Mouse (Mus musculus) fat pad, adult 2 months (tissue): Measurements from ENCODE around the gene Abcb6.
A peak's percentile ranks its signal among the peaks of the same experiment; 100 is the strongest.

Experiments used
- DNase-seq: peaks from one replicate; pipeline ENCODE4 v3.0.0-alpha.2; 2011; ENCODE audit warnings: low read depth, low spot score; ENCODE audit errors: extremely low read depth

The Abcb6 gene

DNA sequence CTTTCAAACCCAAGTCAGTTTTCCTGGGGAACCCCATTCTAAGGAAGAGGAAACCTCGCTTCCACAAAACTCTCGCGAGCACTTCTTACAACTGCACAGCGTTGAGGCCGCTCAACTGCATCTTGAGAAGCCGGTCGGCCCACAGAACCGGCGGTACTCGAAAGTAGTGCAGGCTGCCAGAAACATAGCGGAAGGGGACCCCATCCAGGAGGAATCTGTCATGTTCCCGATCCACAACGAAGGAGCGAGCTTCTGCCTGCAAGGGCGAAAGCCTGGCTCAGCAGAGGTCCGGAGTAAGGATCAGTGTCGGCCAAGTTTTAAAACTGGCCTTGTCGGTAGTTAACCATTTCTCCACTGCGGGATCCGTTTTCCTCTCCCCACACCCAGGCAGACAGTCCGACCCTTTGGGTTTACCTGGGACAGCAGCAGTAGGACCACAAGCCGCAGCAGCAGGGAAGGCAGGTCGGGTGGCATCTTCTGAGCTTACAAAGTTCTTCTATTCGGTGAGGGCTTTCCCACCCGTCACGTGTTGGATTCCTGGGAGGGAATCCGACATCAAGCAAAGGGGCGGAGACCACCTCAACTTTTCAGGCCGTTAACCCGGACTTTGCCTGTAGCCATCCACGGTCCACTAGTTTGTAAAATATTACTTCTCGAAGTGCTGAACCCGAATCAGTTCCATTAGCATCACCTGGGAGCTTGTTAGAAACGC lies 28.9 kb upstream of the Abcb6 start:
- DNase-seq = no peak

DNA sequence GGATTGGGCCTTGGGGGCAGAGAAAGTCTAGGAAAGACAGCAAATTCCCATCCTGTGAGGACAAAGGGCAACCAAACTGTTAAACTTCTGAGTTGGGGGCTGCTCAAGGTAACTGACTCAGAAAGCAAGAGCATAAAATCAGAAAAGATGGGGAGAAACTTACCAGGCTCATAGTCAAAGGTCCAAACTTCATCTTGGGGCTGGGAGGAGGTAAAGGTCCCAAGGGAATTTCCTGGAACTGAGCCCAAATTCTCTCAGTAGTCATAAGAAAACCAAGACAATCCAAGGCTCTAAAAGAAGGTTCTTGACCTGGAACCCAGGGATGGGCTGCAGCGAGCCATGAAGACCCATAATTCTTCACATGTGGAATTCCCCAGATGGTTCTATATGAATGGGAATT lies 21.0 kb upstream of the Abcb6 start:
- DNase-seq = no peak

DNA sequence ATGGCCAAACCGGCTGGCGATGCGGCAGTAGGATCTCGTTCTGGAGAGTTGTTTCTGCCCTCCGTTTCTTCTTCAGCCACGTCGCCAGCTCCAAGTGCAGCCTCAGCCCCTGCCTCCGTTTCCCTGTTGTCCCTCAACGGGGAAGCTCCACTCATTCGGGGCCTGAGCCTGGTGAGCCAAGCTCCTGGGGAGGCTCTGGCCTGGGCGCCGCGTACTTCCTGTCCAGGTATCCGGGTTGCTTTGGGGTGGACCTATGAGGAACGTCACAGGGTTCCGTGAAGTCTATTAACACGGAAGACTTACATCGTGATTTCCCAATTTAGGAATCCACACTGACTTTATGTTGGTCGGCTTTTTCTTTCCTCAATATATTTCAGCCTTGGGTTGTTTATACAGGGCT lies 12.3 kb upstream of the Abcb6 start:
- DNase-seq = no peak

DNA sequence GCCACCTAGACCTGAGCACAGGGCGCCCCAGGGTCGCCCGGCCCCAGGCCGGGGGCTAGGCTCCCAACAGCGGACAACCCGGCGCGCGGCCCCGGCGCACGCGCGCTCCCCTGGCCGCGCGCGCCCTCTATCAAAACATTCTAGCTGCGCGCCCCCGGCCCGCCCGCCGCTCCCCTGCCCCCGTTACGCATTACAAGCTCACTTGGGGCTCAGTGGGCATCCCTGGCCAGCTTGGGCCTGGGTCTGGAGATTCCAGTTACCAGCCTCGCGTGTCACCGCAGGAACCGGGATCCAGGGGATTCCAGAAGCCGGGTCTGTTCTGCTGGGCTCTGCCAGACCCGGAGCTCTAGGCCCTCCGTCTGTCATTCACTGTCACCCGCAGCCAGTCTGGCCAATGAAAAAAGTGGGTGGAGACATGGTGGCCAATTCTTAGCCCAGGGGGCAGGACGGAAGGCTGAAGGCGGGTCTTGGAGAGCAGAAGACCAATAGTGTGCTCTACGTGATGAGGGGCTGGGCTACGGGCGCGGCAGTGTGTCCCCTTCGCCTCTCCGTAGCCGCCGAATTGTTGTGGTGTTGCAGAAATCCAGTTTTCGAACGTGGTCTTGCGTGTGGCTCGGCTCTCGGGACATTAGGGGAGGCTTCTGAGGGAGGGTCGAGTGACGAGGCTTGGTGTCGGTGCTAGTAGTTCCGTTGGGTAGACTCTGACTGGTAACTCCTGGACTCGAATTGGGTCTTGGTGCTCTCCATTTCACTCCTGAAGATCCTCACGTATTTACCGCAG lies 11.6 kb upstream of the Abcb6 start, which contains the start of the genes Ankzf1 and Atg9a:
Ankzf1 (plus strand) TSS at position 530 of the 781 bp plus-strand sequence.
Atg9a (minus strand) TSS at position 575 of the 781 bp plus-strand sequence.
- peak; percentile 97 for DNase-seq

DNA sequence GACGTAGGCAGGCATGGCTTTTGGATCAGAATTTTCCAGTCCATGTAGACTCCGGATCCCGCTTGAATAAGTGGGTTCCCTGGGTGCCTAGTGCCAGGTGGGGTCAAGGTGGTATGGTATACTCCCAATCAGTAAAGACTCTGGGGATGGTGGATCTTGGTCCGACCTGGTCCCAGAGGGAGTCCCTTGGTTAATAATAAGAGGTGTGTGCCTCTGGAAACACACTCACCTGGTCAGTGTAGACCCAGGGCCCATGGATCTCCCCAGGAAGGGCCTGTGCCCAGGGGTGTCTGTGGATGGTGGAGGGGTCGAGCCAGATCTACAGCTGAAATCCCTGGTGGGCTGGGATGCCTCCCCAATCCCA lies 11.0 kb upstream of the Abcb6 start:
- DNase-seq = no peak

DNA sequence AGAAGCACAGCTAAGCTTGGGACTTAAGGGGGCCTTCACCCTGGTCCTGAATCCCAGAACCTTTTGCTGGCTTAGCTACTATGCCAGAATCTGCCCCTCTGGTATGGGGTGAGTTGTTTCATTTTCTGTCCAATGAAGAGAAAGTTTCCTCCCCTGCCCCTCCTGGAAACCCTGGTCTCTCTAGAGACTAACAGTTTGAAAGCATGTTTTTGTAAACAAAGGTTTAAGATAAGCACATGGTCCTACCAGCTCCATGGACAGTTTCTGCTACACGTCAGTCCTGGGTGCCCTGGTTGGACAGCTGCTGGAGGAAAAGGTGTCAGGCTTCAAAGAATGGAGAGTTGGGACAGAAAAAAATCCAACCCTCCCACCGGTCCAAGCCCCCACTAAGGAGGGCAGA lies 10.4 kb upstream of the Abcb6 start:
- DNase-seq = no peak

DNA sequence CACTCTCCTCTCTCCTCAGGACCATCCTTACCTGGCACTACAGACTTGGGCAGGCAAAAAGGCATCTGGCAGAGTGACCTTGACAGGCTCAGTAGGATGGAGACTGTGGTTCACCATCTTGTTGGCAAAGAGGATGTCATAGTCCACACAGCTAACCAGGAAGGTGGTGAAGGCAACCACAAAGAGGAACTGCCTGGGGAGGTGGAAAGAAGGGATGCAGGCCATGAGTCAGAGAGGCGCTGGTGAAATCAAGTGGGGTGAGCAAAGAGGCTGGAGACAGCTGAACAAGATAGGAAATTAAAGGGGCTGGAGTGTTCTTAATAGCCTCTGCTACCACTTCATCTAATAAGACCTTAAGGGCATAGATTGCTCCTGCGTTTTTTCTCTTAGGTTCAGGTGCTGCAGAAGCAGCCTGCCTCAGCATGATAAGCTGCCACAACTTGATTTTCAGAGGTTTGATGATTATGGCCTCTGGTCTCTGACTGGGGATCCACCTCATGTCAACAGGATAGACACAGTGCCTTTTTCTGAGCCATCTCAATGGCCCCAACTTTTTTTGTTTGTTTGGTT lies 7.8 kb upstream of the Abcb6 start:
- DNase-seq = no peak

DNA sequence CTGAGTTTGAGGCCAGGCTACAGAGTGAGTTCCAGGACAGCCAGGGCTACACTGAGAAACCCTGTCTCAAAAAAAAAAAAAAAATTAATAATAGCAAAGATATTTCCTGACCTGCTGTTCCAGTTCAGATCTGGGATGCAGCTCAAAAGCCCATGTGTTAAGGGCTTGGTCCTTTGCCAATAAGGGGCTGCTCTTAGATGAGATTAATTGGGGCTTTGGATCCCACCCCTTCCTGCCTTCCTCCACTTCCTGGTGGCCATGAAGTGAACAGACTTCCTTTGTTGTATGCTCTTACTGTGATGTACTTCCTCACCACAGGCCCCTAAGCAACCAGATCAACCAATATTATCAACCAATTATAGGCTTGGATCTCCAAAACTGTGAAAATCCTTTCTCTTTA lies 6.9 kb upstream of the Abcb6 start:
- DNase-seq = no peak

DNA sequence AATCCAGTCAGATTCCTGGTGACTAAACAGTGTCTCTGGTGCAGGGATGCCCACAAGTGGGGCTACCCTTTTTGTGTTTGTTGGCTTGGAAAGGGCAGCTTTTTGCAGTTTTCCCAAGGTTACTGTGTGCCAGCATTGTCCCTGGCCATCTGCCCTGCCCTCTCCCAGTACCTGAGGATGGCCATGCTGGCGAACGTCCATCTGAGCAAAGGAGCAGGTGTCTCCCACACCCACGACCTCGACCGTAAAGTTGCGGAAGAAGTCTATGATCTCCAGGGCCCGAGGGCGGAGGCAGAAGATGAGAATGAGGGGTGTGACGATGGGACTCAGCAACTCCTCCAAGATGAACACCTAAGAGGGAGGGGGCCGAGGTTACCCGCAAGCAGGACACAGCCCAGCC lies 5.3 kb upstream of the Abcb6 start:
- DNase-seq = no peak

DNA sequence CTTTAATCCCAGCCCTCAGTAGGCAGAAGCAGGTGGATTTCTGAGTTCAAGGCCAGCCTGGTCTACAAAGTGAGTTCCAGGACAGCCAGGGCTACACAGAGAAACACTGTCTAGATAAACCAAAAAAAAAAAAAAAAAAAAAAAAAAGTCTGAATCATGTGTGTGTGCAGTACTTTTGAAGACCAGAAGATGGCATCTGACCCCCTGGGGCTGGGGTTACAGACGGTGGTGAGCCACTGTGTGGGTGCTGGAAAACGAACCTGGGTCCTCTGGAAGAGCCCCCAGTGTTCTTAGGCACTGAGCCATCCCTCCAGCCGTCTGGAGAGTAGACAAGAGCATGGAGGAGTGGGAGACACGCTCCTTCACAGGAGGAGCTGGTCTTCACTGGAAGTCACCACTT lies 2.0 kb upstream of the Abcb6 start:
- DNase-seq = no peak

DNA sequence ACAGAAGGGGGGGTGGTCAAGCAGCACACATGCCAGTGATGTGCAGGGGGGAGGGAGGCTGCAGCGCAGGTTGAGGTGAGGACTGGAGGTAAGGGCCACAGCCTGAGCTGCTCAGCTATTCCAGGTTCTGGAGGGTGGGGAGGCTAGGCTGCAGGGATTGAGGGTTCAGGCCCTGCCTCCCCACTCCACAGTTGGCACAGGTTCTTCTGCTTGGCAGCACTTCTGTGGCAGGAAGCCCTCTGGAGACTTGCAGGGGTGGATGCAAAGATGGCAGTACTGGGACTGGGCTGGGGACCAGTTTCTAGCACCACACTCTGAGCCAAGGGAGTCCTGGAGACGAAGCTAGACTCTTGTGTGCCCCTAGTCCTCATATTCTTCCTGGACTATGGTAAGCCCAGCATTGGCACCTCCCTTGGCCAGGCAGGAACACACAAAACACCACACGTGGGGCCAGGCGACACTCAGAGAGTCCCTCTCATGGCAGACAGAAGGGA lies 1.2 kb upstream of the Abcb6 start:
- no peak for DNase-seq

DNA sequence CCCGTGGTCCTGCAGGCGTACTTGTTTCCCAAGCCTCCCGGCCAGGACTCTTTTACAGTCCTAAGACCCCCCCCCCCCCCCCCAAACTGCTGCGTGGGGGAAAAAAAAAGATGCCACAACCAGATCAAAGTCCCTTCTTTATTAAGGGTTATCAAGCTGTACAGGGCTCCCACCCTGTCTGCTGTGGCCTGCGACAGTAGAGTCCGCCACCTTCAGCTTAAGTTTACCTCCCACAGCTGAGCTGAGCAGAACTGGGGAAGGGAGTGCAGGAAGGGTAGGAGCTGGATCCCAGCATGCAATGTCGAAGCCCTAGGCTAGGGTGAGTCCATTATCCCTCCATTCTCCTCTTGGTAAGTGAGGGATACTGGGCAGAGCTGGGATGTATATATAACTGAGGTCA lies 549 bp upstream of the Abcb6 start:
- no peak for DNase-seq

DNA sequence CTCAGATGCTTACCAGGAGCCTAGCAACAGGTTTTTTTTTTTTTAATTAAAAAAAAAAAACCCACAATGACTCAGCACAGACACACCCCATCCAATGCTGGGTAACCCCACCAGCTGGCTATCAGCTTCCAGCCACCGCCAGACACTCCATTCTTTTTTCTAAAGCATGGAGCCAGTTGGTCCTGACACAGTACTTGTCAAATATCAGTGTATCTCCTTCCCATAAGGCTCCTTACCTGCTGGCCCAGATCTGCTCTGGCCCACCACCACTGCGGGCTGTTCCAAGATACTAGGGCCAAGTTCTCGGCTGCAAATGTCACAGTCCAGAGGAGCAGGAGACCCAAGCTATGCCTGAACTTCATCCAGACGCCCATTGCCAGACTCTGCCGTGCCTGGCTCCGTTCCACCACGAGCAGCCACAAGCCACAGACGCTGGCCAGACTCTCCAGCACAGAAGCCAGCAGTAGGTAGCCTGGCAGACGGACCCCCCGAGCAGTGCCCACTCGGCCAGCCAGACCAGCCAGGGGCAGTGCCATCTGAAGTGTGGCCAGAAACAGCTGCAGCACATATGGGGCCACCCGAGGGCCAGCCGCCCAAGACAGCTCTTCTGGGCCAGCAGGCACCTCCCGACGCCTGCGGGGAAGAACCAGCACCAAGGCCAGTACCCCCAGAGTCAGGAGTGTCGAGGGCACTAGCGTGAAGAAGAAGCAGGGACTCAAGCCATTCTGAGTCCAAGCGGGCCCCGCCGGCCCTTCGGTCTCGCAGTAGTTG lies 673 bp downstream of the Abcb6 start:
- DNase-seq = no peak

DNA sequence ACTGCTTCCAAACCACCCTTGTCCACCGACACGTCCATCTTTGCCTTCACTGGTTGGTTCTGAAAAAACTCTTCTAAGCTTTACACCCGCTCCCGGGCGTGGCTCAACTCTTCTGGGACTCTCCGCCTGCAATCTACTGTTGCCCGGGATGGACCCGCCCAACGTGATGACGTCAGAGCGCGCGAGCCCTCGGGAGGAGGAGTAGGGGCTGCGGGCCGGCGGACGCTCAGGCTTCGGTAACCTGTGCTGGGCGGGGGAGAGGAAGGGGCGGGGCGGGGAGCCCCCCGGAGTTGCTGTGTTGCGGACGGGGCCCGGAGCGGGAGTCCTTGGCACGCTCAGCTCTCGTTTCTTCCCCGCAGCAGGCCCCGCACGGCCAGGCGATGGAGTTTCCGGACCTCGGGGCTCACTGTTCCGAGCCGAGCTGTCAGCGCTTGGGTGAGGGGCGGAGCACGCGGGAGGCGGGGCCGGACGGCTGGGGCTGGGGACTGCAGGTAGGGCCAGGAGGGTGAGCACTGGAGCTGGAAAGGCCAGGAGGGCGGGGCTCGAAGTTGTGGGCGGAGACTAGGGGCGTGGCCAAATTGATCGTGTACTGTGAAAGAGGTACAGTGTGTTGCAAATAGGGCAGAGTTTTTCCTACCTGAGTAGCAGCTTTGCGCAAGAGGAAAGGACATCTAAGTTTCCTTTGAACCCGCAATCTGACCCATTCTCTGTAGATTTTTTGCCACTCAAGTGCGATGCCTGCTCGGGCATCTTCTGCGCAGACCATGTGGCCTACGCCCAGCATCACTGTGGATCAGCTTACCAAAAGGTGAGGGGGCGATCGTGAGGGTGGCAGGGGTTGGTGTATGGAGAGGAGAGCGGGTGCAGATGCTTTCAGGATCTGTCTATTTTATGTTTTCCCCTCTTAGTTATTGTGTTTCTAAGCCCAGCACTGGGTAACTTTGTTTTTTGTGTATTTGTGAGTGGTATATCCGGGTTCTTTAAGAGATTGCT lies 11.4 kb downstream of the Abcb6 start, which contains the start of gene Zfand2b:
Zfand2b (plus strand) TSS at position 175 of the 993 bp plus-strand sequence.
- peak; percentile 72 for DNase-seq

DNA sequence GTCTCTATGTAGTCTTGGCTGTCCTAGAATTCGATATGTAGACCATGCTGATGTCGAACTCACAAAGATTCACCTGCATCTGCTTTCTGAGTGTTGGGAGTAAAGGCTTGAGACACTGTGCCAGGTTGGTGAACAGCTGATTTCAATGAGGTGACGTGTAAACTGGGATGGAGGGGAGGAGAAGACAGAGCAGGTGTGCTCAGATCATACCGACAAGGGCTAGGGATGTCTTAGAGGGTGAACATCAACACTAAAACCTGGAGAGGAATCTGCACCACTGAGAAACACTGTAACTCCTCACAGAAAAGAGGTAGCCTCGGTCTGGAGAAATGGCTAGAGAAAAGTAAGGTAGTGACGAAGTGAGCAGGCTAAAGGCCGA lies 12.1 kb downstream of the Abcb6 start:
- no peak for DNase-seq

DNA sequence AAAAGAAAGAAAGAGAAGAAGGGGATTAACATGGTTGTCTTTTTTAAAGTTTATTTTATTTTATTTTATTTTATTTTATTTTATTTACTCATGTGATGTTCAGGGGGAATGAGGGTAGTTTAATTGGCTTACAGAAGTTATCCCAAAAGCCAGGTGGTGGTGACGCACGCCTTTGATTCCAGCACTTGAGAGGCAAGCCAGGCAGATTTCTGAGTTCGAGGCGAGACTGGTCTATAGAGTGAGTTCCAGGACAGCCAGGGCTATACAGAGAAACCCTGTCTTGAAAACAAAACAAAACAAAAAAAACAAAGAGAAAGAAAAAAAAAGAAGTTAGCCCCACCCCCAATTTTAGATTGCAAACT lies 20.0 kb downstream of the Abcb6 start:
- DNase-seq = no peak

DNA sequence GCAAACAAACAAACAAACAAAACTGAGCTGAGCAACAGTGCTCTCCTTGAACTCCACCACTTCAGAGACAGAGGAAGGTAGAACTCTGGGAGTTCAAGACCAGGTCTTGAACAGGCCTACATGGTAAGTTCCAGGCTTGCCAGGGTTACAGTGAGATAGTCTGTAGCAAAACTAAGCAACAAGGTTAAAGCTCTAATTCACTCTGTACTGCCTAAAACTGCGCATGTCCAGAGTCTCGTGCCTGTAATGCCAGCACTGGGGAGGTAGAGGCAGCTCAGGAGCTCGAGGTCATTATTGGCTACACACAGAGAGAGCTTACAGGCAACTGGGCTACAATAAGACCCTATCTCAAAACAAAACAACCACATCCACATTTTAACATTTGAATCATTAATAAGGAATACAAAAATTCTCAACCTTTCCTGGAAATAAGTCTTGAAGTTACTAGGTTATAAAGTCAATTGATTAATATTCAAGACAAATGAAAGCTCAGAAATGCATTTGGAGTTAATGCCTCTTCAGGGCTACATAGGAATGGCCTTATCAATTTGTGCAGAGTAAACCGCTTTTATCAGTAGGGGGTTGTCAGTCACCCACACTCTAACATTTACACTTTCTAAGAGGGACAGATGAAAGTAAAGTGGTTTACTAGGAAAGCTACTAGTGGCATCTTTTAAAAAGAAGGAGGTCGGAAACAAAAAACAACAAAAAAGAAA lies 20.5 kb downstream of the Abcb6 start:
- no peak for DNase-seq

DNA sequence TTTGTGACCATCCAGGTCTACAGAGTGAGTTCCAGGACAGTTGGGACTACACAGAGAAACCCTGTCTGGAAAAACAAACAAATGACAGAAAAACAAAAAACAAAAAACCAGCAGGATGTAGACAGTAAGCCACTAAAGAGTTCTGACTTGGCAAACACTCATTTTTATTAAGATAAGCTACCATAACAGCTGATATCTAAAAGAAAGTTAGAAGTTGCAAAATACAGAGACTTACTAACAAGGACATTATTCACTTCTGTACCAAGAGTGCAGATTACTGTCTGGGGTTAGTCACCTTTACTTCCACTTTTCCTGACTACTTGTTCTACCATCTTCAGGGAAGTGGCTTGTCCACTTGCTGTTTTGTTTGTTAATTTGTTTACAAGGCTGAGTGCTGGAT lies 21.2 kb downstream of the Abcb6 start:
- DNase-seq = no peak

DNA sequence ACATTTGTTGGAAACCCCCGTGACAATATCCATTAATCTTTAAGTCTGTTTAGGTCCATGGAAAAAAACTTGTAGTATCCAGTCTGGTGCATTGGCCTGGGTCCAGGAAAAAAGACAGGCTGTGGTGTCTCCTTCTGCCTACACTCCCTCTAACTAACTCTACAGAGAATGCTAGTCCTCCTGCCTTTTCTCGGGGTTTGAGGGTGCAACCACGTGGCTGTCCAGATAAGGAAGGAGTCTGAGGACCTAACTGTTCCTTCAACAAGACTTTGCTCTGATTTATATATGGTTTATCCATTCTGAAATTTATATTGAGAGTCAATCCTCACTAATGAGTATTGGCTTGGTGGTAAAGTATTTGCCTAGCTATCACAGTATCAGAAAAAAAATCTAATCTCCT lies 24.4 kb downstream of the Abcb6 start:
- no peak for DNase-seq
